Mouse (Mus musculus) inflammation-experienced regulatory T-cells, adult 6 months (primary cell): Measurements from ENCODE around the gene Fam160a1. TPM values are rescaled to one million over a fixed set of nuclear protein-coding genes. Genes with fewer than 3 reads are reported as not detected.

Experiments
- ATAC-seq: one replicate; pipeline ENCODE4 v1.8.0; 2017
- polyA plus RNA-seq, 3 experiments: library from polyadenylated mRNA; unstranded; fragments of 100-300 nt; shearing (Covaris generic); gene quantifications; one replicate each; pipeline ENCODE4 v1.2.1; 2017

The Fam160a1 gene
- polyA plus RNA-seq, result 1 to 10 TPM; 1.2 to 5.0 (median 4.4) TPM

DNA sequence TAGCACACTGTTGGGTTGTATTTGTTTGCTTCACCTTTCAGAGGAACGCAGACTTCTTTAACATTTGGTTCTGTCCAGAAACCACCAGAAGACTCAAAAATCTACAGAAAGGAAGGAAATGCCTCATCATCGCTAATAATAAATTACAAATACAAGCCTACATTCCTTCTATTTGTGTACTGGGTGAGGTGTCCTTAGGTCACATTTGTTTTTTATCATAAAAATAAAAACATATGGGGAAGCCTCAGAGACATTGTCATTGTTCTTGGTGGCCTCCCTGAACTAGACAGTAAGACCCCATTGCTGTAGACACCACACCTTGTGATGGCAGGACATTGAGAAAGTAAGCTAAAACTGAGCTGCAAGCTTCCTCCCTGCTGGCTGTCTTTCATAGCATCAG, at the start of gene Fam160a1:
TSS of gene Fam160a1 (minus strand) at position 101 of the 400 bp plus-strand sequence.
- ATAC-seq, result no peak

DNA sequence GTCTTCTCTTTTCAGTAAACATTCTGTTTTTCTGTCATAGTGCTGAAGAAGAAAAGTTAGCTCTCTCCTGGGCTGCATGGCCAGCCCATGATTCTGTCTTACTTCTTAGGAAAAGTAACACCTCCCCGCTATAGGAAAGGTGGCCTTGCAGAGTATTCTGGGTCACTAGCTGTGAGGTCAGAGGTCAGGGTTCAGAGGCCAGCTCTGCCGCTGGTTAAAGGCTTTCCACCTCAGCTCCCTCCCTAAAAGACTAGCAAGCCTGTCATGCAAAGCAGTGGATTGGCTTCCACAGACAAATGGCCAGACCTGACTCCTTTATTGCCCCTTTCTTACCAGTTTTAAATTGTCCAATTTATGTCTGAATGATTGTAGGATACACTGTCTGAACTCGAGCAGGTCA, 46.9 kb upstream of the Fam160a1 start:
- no peak for ATAC-seq

DNA sequence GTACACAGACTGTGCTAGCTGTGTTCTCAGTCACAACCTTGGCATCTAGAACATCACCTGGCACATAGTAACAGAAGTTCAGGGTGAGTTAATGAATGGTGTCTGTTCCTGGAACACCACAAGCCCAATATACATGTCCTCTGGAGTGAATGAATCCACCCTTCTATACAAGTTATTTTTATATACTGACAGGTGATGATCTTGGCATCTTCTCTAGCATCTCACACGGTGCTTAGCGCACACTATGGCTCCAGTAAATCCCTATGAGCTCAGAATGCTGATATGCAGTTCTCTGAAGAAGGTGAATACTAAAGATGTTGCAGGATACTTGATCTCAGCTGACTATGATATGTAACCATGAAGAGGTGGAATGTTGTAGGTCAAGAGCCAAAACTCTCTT, 45.8 kb upstream of the Fam160a1 start:
- ATAC-seq, result no peak

DNA sequence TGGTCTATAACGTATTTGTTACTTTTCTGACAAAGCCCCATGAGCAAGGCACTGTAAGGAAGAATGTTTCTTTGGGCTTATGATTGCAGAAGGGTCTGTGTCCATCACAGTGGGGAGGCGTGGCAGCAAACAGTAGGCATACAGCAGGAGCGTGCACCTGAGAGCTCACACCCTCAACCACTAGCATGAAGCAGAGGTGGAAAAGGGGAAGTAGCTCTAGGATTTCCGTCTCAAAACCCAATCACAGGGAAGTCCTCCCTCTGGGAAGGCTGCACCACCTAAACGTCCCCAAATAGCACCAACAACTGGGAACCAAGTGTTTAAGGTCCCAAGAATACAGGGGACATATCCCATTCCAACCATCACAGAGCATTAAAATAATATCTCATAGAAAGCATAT, 43.9 kb upstream of the Fam160a1 start:
- no peak for ATAC-seq

DNA sequence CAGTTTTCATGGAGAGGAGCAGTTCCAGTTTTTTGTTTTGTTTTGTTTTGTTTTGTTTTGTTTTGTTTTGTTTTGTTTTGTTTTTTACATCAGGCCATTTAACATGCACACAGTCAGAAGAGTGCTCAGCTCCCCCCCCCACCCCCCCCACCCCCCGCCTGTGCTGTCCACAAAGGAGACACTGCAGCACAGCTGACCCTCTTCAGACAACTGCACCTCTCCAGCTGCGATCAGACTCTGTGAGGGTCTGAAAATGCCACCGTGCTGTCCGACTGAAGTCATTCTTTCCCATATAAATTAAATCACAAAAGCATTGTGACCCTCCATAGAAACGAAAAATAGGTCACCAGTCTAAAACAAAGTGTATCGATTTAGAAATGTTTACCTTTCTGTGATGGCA, 42.2 kb upstream of the Fam160a1 start:
- no peak for ATAC-seq

DNA sequence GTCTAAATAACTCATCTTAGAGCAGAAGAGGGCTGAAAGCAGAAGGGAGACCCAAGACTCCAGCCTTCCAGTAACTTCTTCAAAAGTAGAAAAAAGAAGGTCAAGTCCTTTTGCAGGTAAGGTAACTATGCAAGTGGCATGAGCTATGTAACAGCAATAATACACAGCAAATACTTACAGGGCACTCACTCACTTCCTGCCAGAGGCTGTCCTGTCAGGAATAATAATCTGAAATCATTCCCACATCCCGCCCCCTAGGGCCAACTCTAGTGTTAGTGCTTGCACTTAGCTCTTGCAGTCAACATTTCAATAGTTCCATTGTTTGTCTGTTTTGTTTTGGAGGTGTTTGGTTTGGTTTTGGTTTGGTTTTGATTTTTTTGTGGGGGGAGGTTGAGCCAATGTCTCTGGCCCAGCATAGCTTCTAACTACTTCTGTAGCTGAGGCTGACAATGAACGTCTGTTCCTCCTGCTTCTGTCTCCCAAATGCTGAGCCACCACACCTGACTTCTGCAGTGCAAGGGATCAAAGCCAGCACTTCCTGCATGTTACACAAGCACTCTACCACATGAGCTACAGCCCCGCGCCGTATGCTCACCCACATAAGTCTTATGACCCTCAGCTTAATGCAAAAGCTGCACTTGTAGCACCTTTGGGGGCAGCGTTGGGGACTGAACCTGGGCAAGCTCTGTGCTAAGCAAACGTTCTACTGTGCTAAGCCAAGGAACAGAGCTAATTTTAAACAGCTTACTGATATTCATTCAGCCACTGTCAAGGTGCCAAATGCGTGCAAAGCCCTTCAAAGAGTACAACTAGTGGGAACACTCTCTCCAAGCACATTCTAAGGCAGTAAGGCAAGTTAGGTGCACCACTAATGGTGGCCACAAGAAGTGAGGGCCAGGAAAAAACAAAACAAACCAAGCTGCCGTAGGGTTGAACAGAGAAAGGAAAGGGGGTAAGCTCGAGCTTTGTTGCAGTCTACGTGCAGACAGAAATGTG, 41.3 kb upstream of the Fam160a1 start:
- peak; percentile 50 for ATAC-seq

DNA sequence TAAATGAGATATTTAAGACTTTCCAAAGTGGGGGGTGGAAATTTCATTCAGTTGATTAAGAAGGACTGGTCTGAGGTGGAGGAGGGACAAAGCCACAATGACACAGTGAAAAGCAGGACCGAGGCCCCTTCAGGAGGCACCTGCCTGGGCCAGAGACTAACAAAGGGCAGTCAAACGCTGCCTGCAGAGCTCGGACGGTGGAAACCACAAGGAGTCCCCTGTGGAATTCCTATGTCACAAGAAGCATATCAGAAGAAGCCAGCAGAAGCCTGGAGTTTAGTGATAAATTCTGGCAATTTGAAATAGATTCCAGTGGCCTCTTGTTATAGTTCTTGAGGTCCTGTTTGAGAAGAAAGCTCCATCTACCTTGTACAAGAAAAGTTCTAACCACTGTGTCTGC, 40.0 kb upstream of the Fam160a1 start:
- no peak for ATAC-seq

DNA sequence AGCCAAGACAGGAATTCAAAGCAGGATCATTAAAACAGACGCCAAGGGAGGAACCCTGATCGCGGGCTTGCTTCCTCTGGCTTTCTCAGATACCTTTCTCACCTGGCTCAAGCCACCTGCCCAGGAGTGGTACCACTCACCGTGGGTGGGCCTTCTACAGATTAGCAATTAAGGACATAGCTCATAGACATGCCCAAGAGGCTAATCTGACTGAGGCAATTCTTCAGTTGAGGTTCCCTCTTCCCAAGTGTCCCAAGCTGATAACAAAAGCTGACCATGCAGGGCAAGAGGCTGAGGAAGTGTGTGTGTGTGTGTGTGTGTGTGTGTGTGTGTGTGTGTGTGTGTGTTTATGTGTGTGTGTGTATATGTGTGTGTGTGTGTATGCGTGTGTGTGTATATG, 38.9 kb upstream of the Fam160a1 start:
- ATAC-seq, result no peak

DNA sequence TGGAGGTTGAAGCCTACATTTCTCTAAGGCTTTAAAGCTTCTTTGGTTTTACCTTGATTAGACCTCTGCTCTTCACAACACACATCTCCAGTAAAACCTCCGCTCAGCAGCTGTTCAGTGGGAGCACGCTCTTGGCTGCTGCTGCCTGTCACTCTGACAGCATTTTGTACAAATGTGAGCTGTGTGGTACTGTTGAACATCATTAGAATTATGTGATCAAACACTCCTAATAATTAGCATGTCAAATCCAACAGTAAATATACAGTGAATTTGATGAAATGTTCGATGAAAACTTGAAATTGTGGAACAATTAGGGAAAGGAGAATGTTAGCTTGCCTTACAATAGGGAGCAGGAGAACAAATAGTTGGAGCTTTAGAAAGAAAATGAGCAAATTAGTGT, 38.0 kb upstream of the Fam160a1 start:
- ATAC-seq, result no peak

DNA sequence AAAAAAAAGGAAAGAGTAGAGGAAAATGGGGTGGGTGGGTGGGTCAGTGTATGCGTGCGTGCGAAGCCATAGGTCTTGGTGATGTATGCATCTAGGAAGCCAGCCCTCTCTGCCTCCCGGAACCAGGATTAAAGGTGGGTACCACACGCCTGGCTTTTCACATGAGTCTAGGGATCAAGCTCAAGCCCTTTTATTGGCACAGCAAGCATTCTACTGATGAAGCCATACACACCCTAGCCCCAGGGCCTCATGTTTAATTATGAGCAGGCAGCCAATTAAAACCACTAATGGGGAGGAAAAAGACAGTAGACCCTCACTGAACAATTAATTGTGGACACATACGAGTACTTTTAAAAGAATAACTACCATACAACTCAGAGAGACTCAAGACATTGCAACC, 37.1 kb upstream of the Fam160a1 start:
- ATAC-seq, result no peak

DNA sequence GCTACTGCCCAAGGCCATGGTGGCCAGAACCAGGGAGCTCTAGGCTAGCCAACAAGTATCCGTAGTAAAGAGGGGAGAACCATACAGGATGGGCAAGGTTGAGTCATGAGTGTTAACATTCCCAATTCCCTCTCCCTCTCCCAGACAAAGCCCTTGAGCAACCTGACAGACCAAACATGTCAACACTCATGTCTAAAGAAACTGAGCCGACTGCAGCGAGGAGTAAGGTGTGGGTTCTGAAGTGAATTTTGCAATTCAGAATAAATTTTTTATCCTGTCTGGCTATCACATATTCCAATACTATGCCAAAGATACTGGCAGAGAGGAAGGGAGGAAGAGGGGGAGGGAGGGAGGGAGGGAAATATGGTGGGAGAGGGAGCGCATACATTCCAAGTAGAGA, 36.6 kb upstream of the Fam160a1 start:
- no peak for ATAC-seq

DNA sequence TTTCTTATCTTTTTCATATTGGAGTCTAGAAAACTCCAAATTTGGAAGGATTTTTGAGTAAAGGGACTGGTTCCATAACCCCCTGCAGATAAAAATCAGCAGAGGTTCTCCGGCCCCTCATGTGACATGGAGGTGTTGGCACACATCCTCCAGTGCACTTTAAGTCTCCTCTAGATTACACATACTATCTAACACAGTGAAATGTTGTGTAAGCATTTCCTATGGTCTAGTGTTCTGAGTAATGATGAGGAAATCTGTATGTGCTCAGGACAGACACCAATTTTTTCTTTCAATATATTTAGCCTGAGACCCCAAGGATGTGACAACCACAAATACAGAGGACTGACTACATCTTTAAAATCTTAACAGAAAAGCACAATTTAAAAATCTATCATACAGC, 33.0 kb upstream of the Fam160a1 start:
- no peak for ATAC-seq

DNA sequence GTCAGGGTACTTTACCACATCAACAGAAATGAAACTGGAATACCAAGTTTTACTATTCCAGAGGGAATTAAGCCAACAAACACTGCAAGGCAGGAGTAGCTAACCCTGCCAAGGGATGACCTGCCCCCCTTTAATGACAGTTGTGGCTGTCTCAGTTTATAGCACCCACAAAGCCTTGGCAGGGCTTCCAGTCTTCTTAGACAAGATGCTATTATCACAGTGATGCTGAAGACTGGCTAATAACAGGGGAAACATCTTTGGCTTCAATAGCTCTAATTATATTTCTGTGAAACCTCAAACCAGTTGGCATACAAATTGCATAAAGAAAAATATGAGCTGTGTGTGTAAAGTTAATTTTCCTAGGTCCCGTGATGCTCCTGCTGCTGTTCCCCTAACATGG, 29.2 kb upstream of the Fam160a1 start:
- no peak for ATAC-seq

DNA sequence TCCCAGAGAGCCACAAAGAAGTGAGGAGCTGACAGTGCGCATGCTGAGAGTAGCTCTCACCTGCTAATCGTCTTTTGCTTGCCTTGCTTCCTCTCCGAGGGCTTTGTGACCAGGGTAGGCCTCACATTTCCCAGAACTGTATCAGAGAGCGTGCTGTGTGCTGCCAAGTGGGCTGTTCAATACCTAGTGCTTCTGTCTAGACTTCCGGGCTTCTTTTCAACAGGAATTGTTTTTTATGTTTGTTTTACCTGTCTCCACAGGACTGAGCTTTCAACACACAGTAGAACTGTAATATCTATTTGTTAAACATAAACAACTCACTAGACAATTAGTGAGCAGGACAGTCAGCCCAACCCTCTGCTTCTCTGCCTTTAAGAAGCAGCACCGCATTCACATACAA, 28.2 kb upstream of the Fam160a1 start:
- no peak for ATAC-seq

DNA sequence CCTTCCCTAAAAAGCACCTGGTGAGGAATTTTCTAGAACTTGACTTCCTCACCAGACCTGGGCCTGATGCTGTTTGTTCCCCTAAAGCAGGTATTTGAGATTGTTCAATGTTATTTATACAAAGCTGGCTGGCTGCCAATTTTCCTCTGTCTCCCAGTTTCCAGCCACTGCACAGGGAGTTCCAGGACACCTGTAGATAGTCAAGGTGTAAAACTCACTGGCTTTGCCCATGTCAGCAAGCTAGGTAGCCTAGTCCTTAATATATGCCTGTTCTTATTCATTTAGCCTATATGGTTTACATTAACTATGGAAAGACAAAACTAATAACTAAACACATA, 25.8 kb upstream of the Fam160a1 start:
- no peak for ATAC-seq

DNA sequence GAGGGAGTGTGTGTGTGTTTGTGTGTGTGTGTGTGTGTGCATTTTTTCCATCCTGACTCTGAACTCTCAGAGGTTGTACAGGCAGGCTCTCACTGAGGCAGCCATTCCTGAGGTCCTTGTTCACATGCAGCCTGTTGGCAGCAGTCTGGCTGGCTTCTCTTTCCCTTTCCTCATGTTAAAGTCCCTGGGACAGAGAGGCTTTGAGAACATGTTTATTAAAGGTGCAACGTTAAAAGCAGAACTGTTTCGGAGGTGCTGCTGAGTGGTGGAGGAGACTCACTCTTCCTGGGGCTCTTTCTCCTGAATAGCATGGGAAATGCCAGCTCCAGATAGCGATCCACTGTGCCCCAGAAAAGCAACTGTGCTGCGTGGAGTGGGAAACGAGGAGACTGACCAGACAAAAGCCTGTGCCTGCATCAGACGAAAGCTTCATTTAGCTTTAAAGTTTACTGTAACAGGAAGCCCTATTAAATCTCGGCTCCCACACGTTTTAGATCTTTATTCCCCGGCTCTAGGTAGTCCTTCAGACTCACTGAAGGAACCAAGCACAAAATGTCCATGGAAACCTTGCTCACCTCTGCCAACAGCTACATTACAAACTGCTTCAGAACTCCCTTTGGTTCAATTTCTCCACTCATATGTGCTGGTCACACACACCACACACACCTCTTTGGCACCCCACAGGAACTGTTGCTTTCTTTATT, 25.2 kb upstream of the Fam160a1 start:
- no peak for ATAC-seq

DNA sequence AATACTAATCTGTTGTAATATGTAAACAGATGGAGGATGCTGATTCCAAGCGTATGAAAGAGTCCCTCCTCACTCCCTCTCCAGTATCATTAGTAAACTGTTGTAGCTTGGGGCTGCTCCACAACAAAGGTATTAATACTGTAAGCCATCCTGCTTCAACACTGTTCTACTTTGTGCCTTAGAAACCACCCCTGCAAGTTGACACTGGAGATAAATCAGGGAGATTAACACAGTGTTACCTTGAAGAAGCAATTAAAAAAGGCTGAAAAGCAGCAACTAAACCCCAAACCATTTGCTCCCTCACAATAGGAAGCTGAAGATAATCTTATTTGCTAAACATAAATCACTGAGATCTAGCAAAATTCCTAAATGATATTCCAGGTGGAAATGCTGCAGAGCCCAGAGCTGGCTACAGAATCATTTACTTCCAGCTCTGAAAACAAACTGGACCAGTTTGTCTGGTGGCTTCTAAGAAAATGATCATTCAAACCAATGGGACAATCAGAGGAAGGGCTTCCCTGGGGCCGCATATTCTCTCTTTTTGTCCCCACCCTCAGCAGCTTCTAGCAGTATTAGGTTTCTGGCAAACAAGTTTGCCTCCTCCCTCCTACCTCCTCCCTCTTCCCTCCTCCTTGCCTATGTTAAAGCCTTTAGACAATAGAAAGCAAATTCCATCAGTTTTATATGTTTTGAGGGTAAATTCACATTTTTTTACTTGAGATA, 24.5 kb upstream of the Fam160a1 start:
- no peak for ATAC-seq

DNA sequence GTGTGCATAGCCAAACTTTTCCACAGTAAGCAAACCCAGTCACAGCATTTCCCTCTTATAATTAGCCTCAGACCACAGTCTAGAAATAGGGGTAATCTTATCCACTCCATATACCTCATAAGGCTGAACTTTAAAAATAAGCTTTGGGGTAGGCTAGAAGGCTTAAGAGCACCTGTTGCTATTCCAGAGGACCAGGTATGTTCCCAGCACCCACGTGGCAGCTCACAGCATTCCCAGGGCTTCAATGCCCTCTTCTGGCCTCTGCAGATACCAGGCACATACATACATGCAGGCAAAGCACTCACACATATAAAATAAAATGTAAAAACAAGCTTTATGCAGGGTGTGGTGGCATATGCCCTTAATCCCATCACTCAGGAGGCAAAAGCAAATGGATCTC, 16.5 kb upstream of the Fam160a1 start:
- ATAC-seq, result no peak

DNA sequence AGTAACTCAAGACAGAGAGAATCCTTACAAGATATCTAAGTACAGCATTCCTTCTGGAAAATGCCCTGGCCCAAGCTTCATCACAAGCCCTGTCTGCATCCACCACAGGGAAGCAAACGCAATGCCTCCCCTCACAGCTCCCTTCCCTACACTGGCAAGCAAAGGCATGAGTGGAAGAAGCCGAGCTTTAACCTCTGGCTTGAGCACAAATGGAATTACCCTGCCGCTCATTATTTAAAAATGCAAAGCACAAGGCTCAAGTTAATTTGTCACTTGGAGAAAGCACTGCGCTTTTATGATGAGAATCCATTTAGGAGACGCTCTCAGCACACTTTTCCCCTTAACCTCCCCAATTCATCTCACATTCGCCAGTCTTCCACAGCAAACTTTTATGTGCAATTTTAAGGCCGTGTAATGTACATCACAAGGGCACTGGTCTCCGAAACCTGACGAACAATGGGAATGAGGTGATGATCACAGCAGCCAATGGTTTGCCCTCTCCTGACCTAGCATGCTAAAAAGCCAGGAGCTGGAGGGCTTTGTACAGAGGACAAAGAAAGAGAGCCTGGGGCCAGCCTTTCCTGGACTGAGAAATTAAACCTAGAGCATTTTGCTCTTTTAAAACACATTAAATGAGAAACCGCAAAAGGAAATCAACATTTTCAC, 15.5 kb upstream of the Fam160a1 start:
- ATAC-seq, result no peak

DNA sequence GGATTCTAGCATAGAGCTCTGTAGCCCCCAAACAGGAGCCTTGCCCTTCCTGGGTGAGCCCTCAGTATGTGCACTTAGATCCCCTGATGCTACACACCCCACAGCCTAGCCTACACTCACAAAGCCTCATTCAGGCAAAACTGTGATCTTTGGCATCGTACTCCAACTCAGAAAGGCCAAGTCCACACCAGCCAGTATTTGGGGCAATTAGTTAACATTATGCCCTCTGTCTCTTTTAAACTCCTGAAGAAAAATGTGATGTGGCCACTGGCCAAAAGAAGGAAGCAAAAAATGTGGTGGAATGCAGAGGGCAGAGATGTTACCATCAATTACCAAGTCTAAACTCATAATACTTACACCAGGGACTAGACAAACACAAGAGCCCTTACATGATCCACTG, 14.7 kb upstream of the Fam160a1 start:
- ATAC-seq, result no peak

DNA sequence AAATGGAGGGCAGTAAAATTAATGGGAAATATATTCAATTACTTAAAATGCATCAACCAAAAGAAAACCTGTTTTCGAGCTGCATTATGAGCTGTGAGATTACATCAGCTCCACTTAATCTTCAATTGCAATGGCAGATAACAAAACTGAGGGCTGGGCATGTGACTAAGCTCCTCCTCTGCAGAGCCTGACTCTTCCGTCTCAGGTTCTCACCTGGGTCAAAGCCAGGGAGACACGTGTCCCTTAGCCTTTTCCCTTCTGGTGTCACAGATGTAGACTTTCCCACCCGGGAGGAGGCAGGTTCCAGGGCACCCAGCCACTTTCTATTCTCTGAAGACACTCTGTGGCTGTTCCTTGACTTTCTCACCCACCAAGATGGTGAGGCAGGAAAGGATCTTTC, 12.0 kb upstream of the Fam160a1 start:
- ATAC-seq, result no peak

DNA sequence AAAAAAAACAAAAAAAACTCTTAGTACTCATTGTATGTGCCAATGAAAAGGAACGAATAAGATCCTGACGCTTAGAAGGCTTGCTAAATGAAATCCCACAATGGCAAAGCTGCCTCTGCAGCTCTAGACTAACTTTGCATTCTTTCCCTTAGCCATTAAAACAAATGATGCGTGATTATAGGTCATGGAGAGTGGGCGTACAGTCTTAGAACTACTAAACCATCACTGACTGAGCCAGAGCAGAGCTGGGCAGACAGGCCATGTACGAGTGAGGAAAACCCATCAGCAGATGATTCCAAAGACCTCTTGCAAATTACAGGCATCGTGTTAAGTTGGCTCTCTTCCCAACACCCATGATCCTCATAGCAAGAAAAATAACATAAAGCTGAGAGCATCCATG, 10.7 kb upstream of the Fam160a1 start:
- no peak for ATAC-seq

DNA sequence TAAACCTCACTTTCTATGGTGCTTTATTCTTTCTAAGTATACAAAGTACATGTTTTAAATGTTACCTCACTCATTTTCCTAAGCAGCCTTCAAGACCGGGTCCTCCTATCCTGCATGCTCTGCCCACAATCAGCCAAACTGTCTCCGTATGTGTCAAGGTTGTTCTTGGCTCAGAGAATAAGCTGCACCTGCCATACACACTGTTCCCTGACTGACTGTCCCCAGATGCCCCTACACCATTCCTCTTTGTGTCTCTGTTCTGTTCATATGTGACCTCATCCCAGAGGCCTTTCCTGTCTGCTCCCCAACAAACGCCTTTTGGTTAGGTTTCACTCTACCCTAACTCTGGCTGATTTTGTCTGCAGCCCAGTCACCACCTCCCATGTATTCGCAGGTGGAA, 10.2 kb upstream of the Fam160a1 start:
- ATAC-seq, result no peak
